Mouse (Mus musculus): Measurements from ENCODE around the gene Plekhj1. TPM values are rescaled to one million over a fixed set of nuclear protein-coding genes. Genes with fewer than 3 reads are reported as not detected.

Plekhj1 gene
- polyA plus RNA-seq, 1 experiment = 39.3 TPM

DNA sequence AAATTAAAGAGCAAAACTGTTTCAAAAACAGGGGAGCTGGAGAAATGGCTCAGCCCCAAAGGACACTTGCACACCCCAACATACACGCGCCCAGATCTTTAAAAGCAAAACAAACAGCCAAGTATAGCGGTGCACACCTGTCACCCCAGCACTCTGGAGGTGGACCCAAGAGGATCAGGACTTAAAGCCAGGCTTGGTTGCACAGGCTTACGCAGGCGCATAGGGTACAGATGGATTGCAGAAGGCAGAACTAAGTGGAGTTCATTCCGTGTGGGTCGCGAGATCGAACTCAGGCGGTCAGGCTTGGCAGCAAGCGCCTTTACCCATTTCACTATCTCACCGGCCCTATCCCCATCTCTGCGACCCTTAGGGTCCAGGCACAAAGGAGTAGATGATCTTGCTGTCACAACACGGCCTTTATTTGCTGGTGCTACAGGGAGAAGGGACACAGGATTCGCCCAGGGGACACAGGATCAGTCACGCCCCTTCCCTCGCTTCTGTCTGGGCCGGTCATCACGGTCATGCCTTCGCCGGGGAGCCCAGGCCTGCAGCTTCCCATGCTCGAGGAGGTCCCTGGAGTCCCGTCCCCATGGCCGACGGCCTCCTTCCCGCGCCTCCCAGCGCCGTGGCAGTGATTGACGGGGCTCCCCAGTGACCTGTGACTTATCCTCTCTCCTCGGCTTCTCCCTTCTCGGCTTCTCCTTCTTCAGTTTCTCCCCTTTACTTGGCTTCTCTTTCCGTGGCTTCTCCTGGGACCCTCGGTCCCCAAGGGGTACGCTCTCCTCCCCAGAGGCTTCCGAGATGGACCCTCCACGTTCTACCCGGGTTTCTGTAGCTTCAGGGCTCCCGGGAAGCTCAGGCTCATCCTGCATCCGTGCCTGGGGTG, 9.9 kb upstream of the Plekhj1 start:
- no peaks in the 10 kb centered on the region for H3K27me3 ChIP-seq (replicated peaks; ENCODE audit: control insufficient read depth, insufficient read depth, low read length)
- H3K4me1 ChIP-seq (ENCODE audit: control insufficient read depth, insufficient read depth, low read length) = peaks cover 6% of the 10 kb centered on the region; the same call in 1 of the 2 replicates
- no peak overlapping the region for H3K27ac ChIP-seq (ENCODE audit: insufficient read depth, low read depth, low read length)
- WGBS = 22% methylated on average over 40 of the region's 40 CpGs
- no peak for DNase-seq
- no peaks in the 10 kb centered on the region for H3K36me3 ChIP-seq (ENCODE audit: control insufficient read depth, insufficient read depth, low read length)
- H3K4me3 ChIP-seq (ENCODE audit: insufficient read depth, low read depth, low read length) = no peak overlapping the region
- TF ChIP-seq CTCF (conservative IDR thresholded peaks at IDR 0.05; ENCODE audit: insufficient read depth, insufficient read length, low read depth, low read length) (no peak), POLR2A (IDR thresholded peaks at IDR 0.05; ENCODE audit: low read depth, low read length) (no peak)

DNA sequence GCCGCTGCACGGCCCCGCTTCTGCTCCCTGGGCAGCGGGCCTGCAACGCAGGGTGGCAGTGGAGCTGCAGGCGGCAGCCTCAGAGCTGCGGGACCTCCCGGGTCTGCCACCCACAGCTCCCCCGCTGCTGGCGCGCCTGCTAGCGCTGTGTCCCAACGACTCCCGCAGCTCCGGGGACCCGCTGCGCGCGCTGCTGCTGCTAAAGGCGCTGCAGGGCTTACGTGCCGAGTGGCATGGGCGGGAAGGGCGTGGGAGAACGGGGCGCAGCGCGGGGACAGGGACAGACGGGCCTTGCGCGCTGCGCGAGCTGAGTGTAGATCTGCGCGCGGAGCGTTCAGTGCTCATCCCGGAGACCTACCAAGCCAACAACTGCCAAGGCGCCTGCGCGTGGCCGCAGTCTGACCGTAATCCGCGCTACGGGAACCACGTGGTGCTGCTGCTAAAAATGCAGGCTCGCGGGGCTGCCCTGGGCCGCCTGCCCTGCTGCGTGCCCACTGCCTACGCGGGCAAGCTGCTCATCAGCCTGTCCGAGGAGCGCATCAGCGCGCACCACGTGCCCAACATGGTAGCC, 8.7 kb upstream of the Plekhj1 start:
- TF ChIP-seq CTCF (conservative IDR thresholded peaks at IDR 0.05; ENCODE audit: insufficient read depth, insufficient read length, low read depth, low read length) = no peak
- TF ChIP-seq POLR2A (IDR thresholded peaks at IDR 0.05; ENCODE audit: low read depth, low read length) = peak; percentile 11
- peak; percentile 81 for DNase-seq
- Histone ChIP-seq H3K27me3 (replicated peaks; ENCODE audit: control insufficient read depth, insufficient read depth, low read length) (no peaks in the 10 kb centered on the region), H3K4me1 (ENCODE audit: control insufficient read depth, insufficient read depth, low read length) (peaks cover 6% of the 10 kb centered on the region; the same call in 1 of the 2 replicates), H3K27ac (ENCODE audit: insufficient read depth, low read depth, low read length) (no peak overlapping the region), H3K4me3 (ENCODE audit: insufficient read depth, low read depth, low read length) (peak overlapping the region; percentile 49), H3K36me3 (ENCODE audit: control insufficient read depth, insufficient read depth, low read length) (no peaks in the 10 kb centered on the region)
- 1% methylated on average over 58 of the region's 58 CpGs for WGBS

DNA sequence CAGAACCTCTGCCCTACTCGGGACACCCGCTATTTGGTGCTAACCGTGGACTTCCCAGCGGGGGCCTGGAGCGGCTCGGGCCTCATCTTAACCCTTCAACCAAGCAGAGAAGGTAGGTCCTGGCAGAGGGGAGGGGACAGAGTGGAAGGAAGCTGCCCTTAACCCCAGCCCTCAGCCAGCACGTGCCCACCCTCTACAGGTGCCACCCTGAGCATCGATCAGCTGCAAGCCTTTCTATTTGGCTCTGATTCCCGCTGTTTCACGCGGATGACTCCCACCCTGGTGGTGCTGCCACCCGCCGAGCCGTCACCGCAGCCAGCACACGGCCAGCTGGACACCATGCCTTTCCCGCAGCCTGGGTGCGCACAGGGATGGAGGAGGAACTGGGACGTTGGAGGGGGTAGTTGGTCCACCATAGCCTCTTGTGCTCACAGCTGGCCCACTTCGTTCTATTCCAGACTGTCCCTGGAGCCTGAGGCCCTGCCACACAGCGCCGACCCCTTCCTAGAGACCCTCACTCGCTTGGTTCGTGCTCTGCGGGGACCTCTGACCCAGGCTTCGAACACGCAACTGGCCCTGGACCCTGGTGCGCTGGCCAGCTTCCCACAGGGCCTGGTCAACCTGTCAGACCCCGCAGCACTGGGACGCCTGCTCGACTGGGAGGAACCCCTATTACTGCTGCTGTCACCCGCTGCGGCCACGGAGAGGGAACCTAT, 8.1 kb upstream of the Plekhj1 start:
- H3K36me3 ChIP-seq (ENCODE audit: control insufficient read depth, insufficient read depth, low read length) = no peaks in the 10 kb centered on the region
- TF ChIP-seq POLR2A (IDR thresholded peaks at IDR 0.05; ENCODE audit: low read depth, low read length) (no peak), CTCF (conservative IDR thresholded peaks at IDR 0.05; ENCODE audit: insufficient read depth, insufficient read length, low read depth, low read length) (no peak)
- 54% methylated on average over 34 of the region's 34 CpGs for WGBS
- no peaks in the 10 kb centered on the region for H3K27me3 ChIP-seq (replicated peaks; ENCODE audit: control insufficient read depth, insufficient read depth, low read length)
- no peak overlapping the region for H3K27ac ChIP-seq (ENCODE audit: insufficient read depth, low read depth, low read length)
- peaks cover 6% of the 10 kb centered on the region; the same call in 1 of the 2 replicates for H3K4me1 ChIP-seq (ENCODE audit: control insufficient read depth, insufficient read depth, low read length)
- no peak for DNase-seq
- peak overlapping the region; percentile 49 for H3K4me3 ChIP-seq (ENCODE audit: insufficient read depth, low read depth, low read length)

DNA sequence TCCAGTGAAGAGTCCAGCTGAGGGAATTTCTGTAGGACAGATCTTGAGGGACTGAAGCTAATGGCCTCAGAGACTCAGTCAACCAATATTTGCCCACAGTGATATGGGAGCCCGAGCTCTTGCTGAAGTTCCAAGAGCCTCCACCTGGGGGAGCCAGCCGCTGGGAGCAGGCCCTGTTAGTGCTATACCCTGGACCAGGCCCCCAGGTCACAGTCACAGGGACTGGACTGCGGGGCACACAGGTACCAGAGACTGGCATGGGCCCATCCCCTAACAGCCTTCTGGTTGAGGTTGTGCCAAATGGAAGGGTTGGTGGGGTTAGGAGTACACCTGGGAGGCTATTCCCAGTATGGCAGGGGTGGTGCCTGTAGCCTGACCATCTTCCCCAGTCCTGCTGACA, 7.5 kb upstream of the Plekhj1 start:
- H3K27me3 ChIP-seq (replicated peaks; ENCODE audit: control insufficient read depth, insufficient read depth, low read length) = no peaks in the 10 kb centered on the region
- peaks cover 6% of the 10 kb centered on the region; the same call in 1 of the 2 replicates for H3K4me1 ChIP-seq (ENCODE audit: control insufficient read depth, insufficient read depth, low read length)
- no peak overlapping the region for H3K4me3 ChIP-seq (ENCODE audit: insufficient read depth, low read depth, low read length)
- TF ChIP-seq CTCF (conservative IDR thresholded peaks at IDR 0.05; ENCODE audit: insufficient read depth, insufficient read length, low read depth, low read length) (peak; percentile 67), POLR2A (IDR thresholded peaks at IDR 0.05; ENCODE audit: low read depth, low read length) (no peak)
- 21% methylated on average over 3 of the region's 3 CpGs for WGBS
- no peak overlapping the region for H3K27ac ChIP-seq (ENCODE audit: insufficient read depth, low read depth, low read length)
- H3K36me3 ChIP-seq (ENCODE audit: control insufficient read depth, insufficient read depth, low read length) = no peaks in the 10 kb centered on the region
- peak; percentile 69 for DNase-seq

DNA sequence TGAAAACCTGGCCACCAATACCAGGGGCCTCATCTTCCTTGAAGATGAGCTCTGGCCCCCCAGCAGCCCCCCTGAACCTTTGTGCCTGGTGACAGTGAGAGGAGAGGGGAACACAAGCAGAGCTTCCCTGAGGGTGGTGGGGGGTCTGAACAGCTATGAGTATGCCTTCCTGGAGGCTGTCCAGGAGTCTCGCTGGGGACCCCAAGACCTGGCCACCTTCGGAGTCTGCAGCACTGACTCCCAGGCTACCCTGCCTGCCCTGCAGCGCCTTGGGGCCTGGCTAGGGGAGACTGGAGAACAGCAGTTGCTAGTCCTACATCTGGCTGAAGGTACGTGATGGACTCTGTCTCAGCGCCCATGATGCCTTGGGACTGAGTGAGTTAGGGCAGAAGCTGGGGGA, 6.9 kb upstream of the Plekhj1 start:
- Histone ChIP-seq H3K36me3 (ENCODE audit: control insufficient read depth, insufficient read depth, low read length) (no peaks in the 10 kb centered on the region), H3K4me3 (ENCODE audit: insufficient read depth, low read depth, low read length) (no peak overlapping the region), H3K27ac (ENCODE audit: insufficient read depth, low read depth, low read length) (no peak overlapping the region), H3K27me3 (replicated peaks; ENCODE audit: control insufficient read depth, insufficient read depth, low read length) (no peaks in the 10 kb centered on the region), H3K4me1 (ENCODE audit: control insufficient read depth, insufficient read depth, low read length) (peaks cover 6% of the 10 kb centered on the region; the same call in 1 of the 2 replicates)
- WGBS = 87% methylated on average over 5 of the region's 5 CpGs
- TF ChIP-seq POLR2A (IDR thresholded peaks at IDR 0.05; ENCODE audit: low read depth, low read length) = no peak
- DNase-seq = no peak

DNA sequence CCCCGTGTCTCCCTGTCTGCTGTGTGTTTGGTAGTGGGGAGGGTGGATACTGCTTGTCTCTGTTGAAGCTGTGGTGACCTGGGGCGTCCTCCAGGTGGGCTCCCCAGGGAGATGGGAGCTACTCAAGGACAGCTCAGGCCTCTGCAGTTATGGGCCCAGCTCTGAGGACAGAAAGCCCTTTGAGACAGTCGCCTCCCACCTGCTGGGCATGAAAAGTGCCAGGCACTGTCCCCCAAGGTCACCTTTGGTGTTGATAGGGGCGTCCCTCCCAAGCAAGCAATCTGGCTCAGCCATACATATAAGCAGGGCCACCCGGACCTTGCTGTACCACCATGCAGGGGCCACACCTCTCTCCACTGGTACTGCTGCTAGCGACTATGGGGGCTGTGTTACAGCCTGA, 6.5 kb upstream of the Plekhj1 start, which contains the start of gene Amh:
Gene Amh (plus strand): TSS at position 328 of the 400 bp plus-strand sequence.
- H3K4me3 ChIP-seq (ENCODE audit: insufficient read depth, low read depth, low read length) = no peak within 1 kb of the TSS
- peaks cover 6% of the 10 kb centered on the region; the same call in 1 of the 2 replicates for H3K4me1 ChIP-seq (ENCODE audit: control insufficient read depth, insufficient read depth, low read length)
- H3K36me3 ChIP-seq (ENCODE audit: control insufficient read depth, insufficient read depth, low read length) = no peaks in the 10 kb centered on the region
- WGBS = 76% methylated on average over 6 of the region's 6 CpGs
- TF ChIP-seq CTCF (conservative IDR thresholded peaks at IDR 0.05; ENCODE audit: insufficient read depth, insufficient read length, low read depth, low read length) (no peak), POLR2A (IDR thresholded peaks at IDR 0.05; ENCODE audit: low read depth, low read length) (no peak)
- H3K27me3 ChIP-seq (replicated peaks; ENCODE audit: control insufficient read depth, insufficient read depth, low read length) = no peaks in the 10 kb centered on the region
- DNase-seq = no peak
- no peak within 1 kb of the TSS for H3K27ac ChIP-seq (ENCODE audit: insufficient read depth, low read depth, low read length)
